Mouse (Mus musculus) liver, embryonic 13.5 days (tissue): Measurements from ENCODE around the gene Golga4. TPM values are rescaled to one million over a fixed set of nuclear protein-coding genes. Genes with fewer than 3 reads are reported as not detected.
A peak's percentile ranks its signal among the peaks of the same experiment; 100 is the strongest.
"Not testable (repeated sequence)": the region's sequence is repeated elsewhere in the genome, so short reads cannot be mapped to it uniquely, and the experiment has no call there.

Source experiments
- ATAC-seq: fragments of 200-750 bp; cut with Nextera tagmentation; 2 replicates; pipeline ENCODE4 v1.8.0; 2017; ENCODE audit warnings: low read depth, mild to moderate bottlenecking, moderate number of reproducible peaks, moderate library complexity
- DNase-seq: peaks from one replicate; pipeline ENCODE4 v3.0.0; 2022
- H3K27ac ChIP-seq: fragments of 300-500 bp; sonication (generic); 2 replicates; pipeline ENCODE4 v1.5.1; 2015; ENCODE audit warnings: moderate library complexity, mild to moderate bottlenecking, inconsistent platforms
- H3K27me3 ChIP-seq: fragments of 300-500 bp; sonication (generic); 2 replicates; pipeline ENCODE4 v1.6.1; 2015; ENCODE audit warnings: mild to moderate bottlenecking, inconsistent platforms
- H3K36me3 ChIP-seq: fragments of 300-500 bp; sonication (generic); 2 replicates; pipeline ENCODE4 v1.6.1; 2015; ENCODE audit warnings: mild to moderate bottlenecking, inconsistent platforms
- H3K4me1 ChIP-seq: fragments of 300-500 bp; sonication (generic); replicated peaks from 2 replicates; pipeline ENCODE4 v1.6.1; 2015; ENCODE audit warnings: inconsistent platforms
- H3K4me2 ChIP-seq: fragments of 300-500 bp; sonication (generic); 2 replicates; pipeline ENCODE4 v1.6.1; 2015; ENCODE audit warnings: inconsistent platforms, mild to moderate bottlenecking, moderate library complexity
- H3K4me3 ChIP-seq: fragments of 300-500 bp; sonication (generic); replicated peaks from 2 replicates; pipeline ENCODE4 v1.5.1; 2015; ENCODE audit warnings: mild to moderate bottlenecking, inconsistent platforms
- H3K9ac ChIP-seq: fragments of 300-500 bp; sonication (generic); 2 replicates; pipeline ENCODE4 v1.6.1; 2015; ENCODE audit warnings: mild to moderate bottlenecking, inconsistent platforms
- H3K9me3 ChIP-seq: fragments of 300-500 bp; sonication (generic); replicated peaks from 2 replicates; pipeline ENCODE4 v1.6.1; 2016; ENCODE audit warnings: inconsistent platforms
- WGBS: fragments of 180-500 bp; shearing (Covaris S2); methylation state at CpG from one replicate; pipeline ENCODE4 v1.1.7; 2015; ENCODE audit not compliant: insufficient replicate concordance; 5-methylcytosine and 5-hydroxymethylcytosine counted together
- polyA plus RNA-seq: library from polyadenylated mRNA; unstranded; fragments of >200 nt; fragmentation: Nextera tagmentation; extraction: Ambion mirVana; gene quantifications from 2 replicates; pipeline ENCODE4 v1.2.1, GENCODE M21; 2015

Golga4 gene
- polyA plus RNA-seq, 1 experiment from 2014 or later = 14.6 TPM

GRCm38 (mm10) chr9:118591633-118592032 lies 85.6 kb downstream of the Golga4 start:
- WGBS = 64% methylated on average over 6 of the region's 6 CpGs
- DNase-seq = no peak

GRCm38 (mm10) chr9:118592585-118593249 lies 86.7 kb downstream of the Golga4 start:
- Histone ChIP-seq H3K27me3 (no peaks in the 10 kb centered on the region), H3K9me3 (no peaks in the 10 kb centered on the region), H3K4me2 (peak overlapping the region; percentile 30), H3K36me3 (no peaks in the 10 kb centered on the region), H3K9ac (no peak overlapping the region), H3K4me1 (peaks cover 22% of the 10 kb centered on the region), H3K27ac (no peak overlapping the region; the same call in 1 of the 2 replicates), H3K4me3 (no peak overlapping the region)
- ATAC-seq = peak; percentile 53; the same call in 1 of the 2 replicates
- WGBS = 44% methylated on average over 13 of the region's 13 CpGs
- DNase-seq = no peak

More at GRCm38 (mm10) chr9:118591633-118592032, 85.6 kb downstream of the Golga4 start:
- no peaks in the 10 kb centered on the region for H3K9me3 ChIP-seq
- H3K4me1 ChIP-seq = peaks cover 22% of the 10 kb centered on the region
- H3K27ac ChIP-seq = no peak overlapping the region
- H3K36me3 ChIP-seq = no peaks in the 10 kb centered on the region
- H3K4me2 ChIP-seq = no peak overlapping the region
- H3K27me3 ChIP-seq = no peaks in the 10 kb centered on the region
- no peak for ATAC-seq
- no peak overlapping the region for H3K4me3 ChIP-seq
- no peak overlapping the region for H3K9ac ChIP-seq

- DNase-seq (no peak), ATAC-seq (no peak)
- Histone ChIP-seq H3K4me2 (no peak overlapping the region), H3K9ac (no peak overlapping the region), H3K4me1 (peaks cover 22% of the 10 kb centered on the region), H3K9me3 (no peaks in the 10 kb centered on the region), H3K4me3 (no peak overlapping the region), H3K27me3 (no peaks in the 10 kb centered on the region), H3K27ac (no peak overlapping the region), H3K36me3 (no peaks in the 10 kb centered on the region)
- WGBS = 72% methylated on average over 8 of the region's 8 CpGs
Observed at GRCm38 (mm10) chr9:118593443-118593842, 87.4 kb downstream of the Golga4 start.

- no peaks in the 10 kb centered on the region for H3K9me3 ChIP-seq
- no peak overlapping the region for H3K27ac ChIP-seq
- no peaks in the 10 kb centered on the region for H3K36me3 ChIP-seq
- no peaks in the 10 kb centered on the region for H3K27me3 ChIP-seq
- ATAC-seq (no peak), DNase-seq (no peak)
- 77% methylated on average over 7 of the region's 7 CpGs for WGBS
- no peak overlapping the region for H3K4me2 ChIP-seq
- H3K9ac ChIP-seq = no peak overlapping the region
- H3K4me3 ChIP-seq = no peak overlapping the region
- H3K4me1 ChIP-seq = peaks cover 12% of the 10 kb centered on the region
Observed at GRCm38 (mm10) chr9:118596767-118597166, 90.7 kb downstream of the Golga4 start.

- not testable (repeated sequence) for H3K4me2 ChIP-seq, H3K36me3 ChIP-seq, H3K4me1 ChIP-seq, ATAC-seq, H3K27me3 ChIP-seq, H3K4me3 ChIP-seq, H3K9ac ChIP-seq, H3K9me3 ChIP-seq, H3K27ac ChIP-seq, DNase-seq
- 71% methylated on average over 3 of the region's 3 CpGs for WGBS
Observed at GRCm38 (mm10) chr9:118600393-118600792, 94.3 kb downstream of the Golga4 start.

- Histone ChIP-seq H3K4me2 (no peak overlapping the region), H3K4me1 (peaks cover 7% of the 10 kb centered on the region), H3K9me3 (no peaks in the 10 kb centered on the region), H3K9ac (no peak overlapping the region), H3K27ac (no peak overlapping the region), H3K27me3 (peaks cover 27% of the 10 kb centered on the region), H3K36me3 (no peaks in the 10 kb centered on the region), H3K4me3 (no peak overlapping the region)
- no peak for DNase-seq
- ATAC-seq = no peak
- 70% methylated on average over 5 of the region's 5 CpGs for WGBS
Observed at GRCm38 (mm10) chr9:118602576-118602975, 96.5 kb downstream of the Golga4 start.

GRCm38 (mm10) chr9:118606148-118606816 lies 100.2 kb downstream of the Golga4 start, which contains the start of gene Itga9:
Gene Itga9, plus strand, starts transcription at chr9:118606690.
- peak; percentile 16 for DNase-seq
- peaks cover 58% of the 10 kb centered on the region for H3K27me3 ChIP-seq
- no peaks in the 10 kb centered on the region for H3K36me3 ChIP-seq
- peaks cover 7% of the 10 kb centered on the region for H3K4me1 ChIP-seq
- no peaks in the 10 kb centered on the region for H3K9me3 ChIP-seq
- peak within 1 kb of the TSS; percentile 62 for H3K4me3 ChIP-seq
- 9% methylated on average over 41 of the region's 42 CpGs for WGBS
- no peak within 1 kb of the TSS; the same call in none of the 2 replicates for H3K27ac ChIP-seq
- peak; percentile 70 for ATAC-seq
- H3K4me2 ChIP-seq = peak within 1 kb of the TSS; percentile 73
- H3K9ac ChIP-seq = peak within 1 kb of the TSS; percentile 69

- peak; percentile 24; the same call in 1 of the 2 replicates for ATAC-seq
- Histone ChIP-seq H3K9ac (peak overlapping the region; percentile 69), H3K36me3 (no peaks in the 10 kb centered on the region), H3K4me3 (peak overlapping the region; percentile 62), H3K27me3 (peaks cover 64% of the 10 kb centered on the region), H3K4me1 (peaks cover 7% of the 10 kb centered on the region), H3K4me2 (peak overlapping the region; percentile 73), H3K27ac (no peak overlapping the region; the same call in 1 of the 2 replicates), H3K9me3 (no peaks in the 10 kb centered on the region)
- WGBS = under 1% methylated on average over 61 of the region's 68 CpGs
- DNase-seq = no peak
Observed at GRCm38 (mm10) chr9:118606817-118607371, 100.8 kb downstream of the Golga4 start.

- DNase-seq (no peak), ATAC-seq (no peak)
- Histone ChIP-seq H3K9ac (no peak overlapping the region), H3K36me3 (no peaks in the 10 kb centered on the region), H3K27ac (no peak overlapping the region; the same call in 1 of the 2 replicates), H3K4me2 (peak overlapping the region; percentile 73), H3K4me1 (peaks cover 15% of the 10 kb centered on the region), H3K27me3 (peaks cover 69% of the 10 kb centered on the region), H3K4me3 (peak overlapping the region; percentile 62), H3K9me3 (no peaks in the 10 kb centered on the region)
- WGBS = 48% methylated on average over 16 of the region's 16 CpGs
Observed at GRCm38 (mm10) chr9:118607701-118608401, 101.8 kb downstream of the Golga4 start.

GRCm38 (mm10) chr9:118608556-118608955 lies 102.5 kb downstream of the Golga4 start:
- ATAC-seq (no peak), DNase-seq (no peak)
- Histone ChIP-seq H3K4me2 (peak overlapping the region; percentile 14; the same call in 1 of the 2 replicates), H3K4me1 (peaks cover 15% of the 10 kb centered on the region), H3K27me3 (peaks cover 69% of the 10 kb centered on the region), H3K4me3 (no peak overlapping the region), H3K9me3 (no peaks in the 10 kb centered on the region), H3K9ac (no peak overlapping the region), H3K27ac (no peak overlapping the region), H3K36me3 (no peaks in the 10 kb centered on the region)
- 50% methylated on average over 4 of the region's 4 CpGs for WGBS

DNA sequence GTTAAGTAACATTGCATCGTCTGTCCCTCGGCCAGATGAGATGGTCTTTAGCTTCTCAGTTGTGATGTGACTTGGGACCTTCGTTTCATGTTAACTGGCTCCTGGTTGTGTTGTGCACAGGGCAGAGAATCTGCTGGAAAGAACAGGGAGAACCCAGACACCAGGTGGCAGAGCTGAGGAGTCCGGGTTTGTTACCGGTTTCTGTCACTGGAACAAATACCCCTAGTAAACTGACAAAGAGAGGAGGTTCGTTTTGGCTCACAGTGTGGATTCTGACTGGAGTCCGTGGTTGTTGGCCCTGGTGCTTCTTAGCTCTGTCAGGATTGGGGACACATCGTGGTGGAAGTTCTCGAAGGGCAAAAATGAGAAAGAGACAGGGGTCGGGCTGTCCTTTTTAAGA lies 104.0 kb downstream of the Golga4 start:
- ATAC-seq = no peak
- Histone ChIP-seq H3K27me3 (peaks cover 67% of the 10 kb centered on the region), H3K4me2 (no peak overlapping the region), H3K9me3 (no peaks in the 10 kb centered on the region), H3K4me1 (peaks cover 15% of the 10 kb centered on the region), H3K27ac (no peak overlapping the region), H3K4me3 (no peak overlapping the region), H3K9ac (no peak overlapping the region), H3K36me3 (no peaks in the 10 kb centered on the region)
- DNase-seq = no peak
- WGBS = 50% methylated on average over 10 of the region's 10 CpGs
